Mouse (Mus musculus) heart, postnatal 0 days (tissue): Measurements from ENCODE around the gene Rag2.

Experiments
- CTCF ChIP-seq: IDR thresholded peaks from 2 replicates; pipeline ENCODE4 v1.5.1; 2016; ENCODE audit warnings: antibody characterized with exemption, control low read depth, low read depth
- EP300 ChIP-seq: IDR thresholded peaks from 2 replicates; pipeline ENCODE4 v1.6.1; 2016; ENCODE audit warnings: antibody characterized with exemption, low read depth

GRCm38 (mm10) chr2:101610861-101611260 lies 13.7 kb upstream of the Rag2 start:
- no peak for TF ChIP-seq EP300
- no peak for TF ChIP-seq CTCF
